Mouse (Mus musculus) hindbrain, embryonic 14.5 days (tissue): Measurements from ENCODE around the gene Jade1. TPM values are rescaled to one million over a fixed set of nuclear protein-coding genes. Genes with fewer than 3 reads are reported as not detected.

ENCODE experiments used
- ATAC-seq: fragments of 200-750 bp; cut with Nextera tagmentation; 2 replicates; pipeline ENCODE4 v1.8.0; 2017; ENCODE audit warnings: moderate number of reproducible peaks, mild to moderate bottlenecking, moderate TSS enrichment, moderate library complexity; ENCODE audit not compliant: low FRiP score
- DNase-seq: peaks from one replicate; pipeline ENCODE4 v3.0.0-alpha.2; 2015; ENCODE audit warnings: low spot score
- H3K27ac ChIP-seq: fragments of 300-500 bp; sonication (generic); 2 replicates; pipeline ENCODE4 v1.5.1; 2014; ENCODE audit warnings: mild to moderate bottlenecking, moderate library complexity
- H3K27me3 ChIP-seq: fragments of 300-500 bp; sonication (generic); 2 replicates; pipeline ENCODE4 v1.6.1; 2014; ENCODE audit warnings: mild to moderate bottlenecking, low read length, mixed read lengths; ENCODE audit not compliant: control insufficient read depth, insufficient read depth
- H3K36me3 ChIP-seq: fragments of 300-500 bp; sonication (generic); replicated peaks from 2 replicates; pipeline ENCODE4 v1.6.1; 2014; ENCODE audit not compliant: control insufficient read depth, insufficient read depth
- H3K4me1 ChIP-seq: fragments of 300-500 bp; sonication (generic); replicated peaks from 2 replicates; pipeline ENCODE4 v1.6.1; 2014; ENCODE audit warnings: antibody characterized with exemption, low read length, mixed read lengths; ENCODE audit not compliant: control insufficient read depth, insufficient read depth
- H3K4me2 ChIP-seq: fragments of 300-500 bp; sonication (generic); replicated peaks from 2 replicates; pipeline ENCODE4 v1.6.1; 2014; ENCODE audit warnings: mild to moderate bottlenecking, moderate library complexity
- H3K4me3 ChIP-seq: fragments of 300-500 bp; sonication (generic); replicated peaks from 2 replicates; pipeline ENCODE4 v1.5.1; 2014; ENCODE audit warnings: mild to moderate bottlenecking, low read length
- H3K9ac ChIP-seq: fragments of 300-500 bp; sonication (generic); 2 replicates; pipeline ENCODE4 v1.6.1; 2014
- H3K9me3 ChIP-seq: fragments of 300-500 bp; sonication (generic); 2 replicates; pipeline ENCODE4 v1.6.1; 2016; ENCODE audit warnings: low read length; ENCODE audit not compliant: control insufficient read depth
- WGBS: fragments of 180-500 bp; shearing (Covaris S2); extraction: QIAGEN DNeasy Blood & Tissue Kit; methylation state at CpG from one replicate; pipeline ENCODE4 v1.1.7; 2014; 5-methylcytosine and 5-hydroxymethylcytosine counted together
- polyA plus RNA-seq: library from polyadenylated mRNA; unstranded; fragments of >200 nt; fragmentation: Nextera tagmentation; extraction: Ambion mirVana; gene quantifications from 2 replicates; pipeline ENCODE4 v1.2.1, GENCODE M21; 2014

The Jade1 gene
- polyA plus RNA-seq, 1 experiment from 2014 or later, result 13.3 TPM

GRCm38 (mm10) chr3:41565955-41566354, 10.4 kb downstream of the Jade1 start:
- Histone ChIP-seq H3K27me3 (no peaks in the 10 kb centered on the region), H3K4me2 (peak overlapping the region; percentile 95), H3K36me3 (no peaks in the 10 kb centered on the region), H3K4me1 (peaks cover 12% of the 10 kb centered on the region), H3K4me3 (peak overlapping the region; percentile 86), H3K9me3 (no peaks in the 10 kb centered on the region), H3K9ac (peak overlapping the region; percentile 85), H3K27ac (peak overlapping the region; percentile 93)
- DNase-seq, result peak; percentile 88
- ATAC-seq, result peak; percentile 78
- under 1% methylated on average over 26 of the region's 26 CpGs for WGBS

- no peak overlapping the region for H3K4me3 ChIP-seq
- no peak overlapping the region for H3K9ac ChIP-seq
- DNase-seq (no peak), ATAC-seq (no peak)
- no peaks in the 10 kb centered on the region for H3K27me3 ChIP-seq
- H3K4me2 ChIP-seq, result no peak overlapping the region
- 80% methylated on average over 5 of the region's 5 CpGs for WGBS
- no peaks in the 10 kb centered on the region for H3K9me3 ChIP-seq
- H3K36me3 ChIP-seq, result no peaks in the 10 kb centered on the region
- no peak overlapping the region for H3K27ac ChIP-seq
- H3K4me1 ChIP-seq, result peaks cover 6% of the 10 kb centered on the region
These were observed 14.4 kb downstream of the Jade1 start for GRCm38 (mm10) chr3:41569943-41570342.

- H3K27me3 ChIP-seq, result no peaks in the 10 kb centered on the region
- ATAC-seq, result no peak
- H3K27ac ChIP-seq, result no peak overlapping the region
- no peaks in the 10 kb centered on the region for H3K9me3 ChIP-seq
- H3K36me3 ChIP-seq, result no peaks in the 10 kb centered on the region
- no peak for DNase-seq
- no peak overlapping the region for H3K4me2 ChIP-seq
- H3K4me1 ChIP-seq, result no peaks in the 10 kb centered on the region
- WGBS, result 79% methylated on average over 4 of the region's 4 CpGs
- H3K4me3 ChIP-seq, result no peak overlapping the region
- no peak overlapping the region for H3K9ac ChIP-seq
These were observed 16.6 kb downstream of the Jade1 start for GRCm38 (mm10) chr3:41572131-41572530.

GRCm38 (mm10) chr3:41572968-41573367, 17.4 kb downstream of the Jade1 start:
- ATAC-seq (no peak), DNase-seq (no peak)
- H3K27me3 ChIP-seq, result no peaks in the 10 kb centered on the region
- no peak overlapping the region for H3K27ac ChIP-seq
- no peaks in the 10 kb centered on the region for H3K4me1 ChIP-seq
- no peaks in the 10 kb centered on the region for H3K36me3 ChIP-seq
- 92% methylated on average over 11 of the region's 11 CpGs for WGBS
- no peak overlapping the region for H3K4me3 ChIP-seq
- no peak overlapping the region for H3K9ac ChIP-seq
- H3K4me2 ChIP-seq, result no peak overlapping the region
- no peaks in the 10 kb centered on the region for H3K9me3 ChIP-seq

GRCm38 (mm10) chr3:41574208-41574607, 18.7 kb downstream of the Jade1 start:
- no peak overlapping the region for H3K27ac ChIP-seq
- DNase-seq, result no peak
- WGBS, result 82% methylated on average over 8 of the region's 8 CpGs
- ATAC-seq, result no peak
- H3K4me1 ChIP-seq, result no peaks in the 10 kb centered on the region
- H3K4me3 ChIP-seq, result no peak overlapping the region
- no peaks in the 10 kb centered on the region for H3K9me3 ChIP-seq
- H3K36me3 ChIP-seq, result no peaks in the 10 kb centered on the region
- H3K9ac ChIP-seq, result no peak overlapping the region
- no peaks in the 10 kb centered on the region for H3K27me3 ChIP-seq
- H3K4me2 ChIP-seq, result no peak overlapping the region

- no peaks in the 10 kb centered on the region for H3K36me3 ChIP-seq
- WGBS, result 79% methylated on average over 7 of the region's 7 CpGs
- H3K4me2 ChIP-seq, result no peak overlapping the region
- no peaks in the 10 kb centered on the region for H3K9me3 ChIP-seq
- H3K9ac ChIP-seq, result no peak overlapping the region
- ATAC-seq (no peak), DNase-seq (no peak)
- H3K27me3 ChIP-seq, result no peaks in the 10 kb centered on the region
- H3K4me3 ChIP-seq, result no peak overlapping the region
- no peak overlapping the region for H3K27ac ChIP-seq
- no peaks in the 10 kb centered on the region for H3K4me1 ChIP-seq
These were observed 19.3 kb downstream of the Jade1 start for GRCm38 (mm10) chr3:41574720-41575435.

- no peak overlapping the region for H3K9ac ChIP-seq
- no peak overlapping the region for H3K4me2 ChIP-seq
- H3K4me1 ChIP-seq, result peaks cover 9% of the 10 kb centered on the region
- H3K27me3 ChIP-seq, result no peaks in the 10 kb centered on the region
- 82% methylated on average over 5 of the region's 5 CpGs for WGBS
- no peak overlapping the region for H3K27ac ChIP-seq
- DNase-seq (no peak), ATAC-seq (no peak)
- no peaks in the 10 kb centered on the region for H3K9me3 ChIP-seq
- no peaks in the 10 kb centered on the region for H3K36me3 ChIP-seq
- no peak overlapping the region for H3K4me3 ChIP-seq
These were observed 20.4 kb downstream of the Jade1 start for GRCm38 (mm10) chr3:41575971-41576370.

GRCm38 (mm10) chr3:41577240-41577639, 21.7 kb downstream of the Jade1 start:
- Histone ChIP-seq H3K4me2 (no peak overlapping the region), H3K36me3 (no peaks in the 10 kb centered on the region), H3K9me3 (no peaks in the 10 kb centered on the region), H3K27ac (no peak overlapping the region), H3K27me3 (no peaks in the 10 kb centered on the region), H3K9ac (no peak overlapping the region), H3K4me1 (peaks cover 20% of the 10 kb centered on the region), H3K4me3 (no peak overlapping the region)
- ATAC-seq (no peak), DNase-seq (no peak)
- WGBS, result 69% methylated on average over 2 of the region's 2 CpGs

- Histone ChIP-seq H3K27ac (no peak overlapping the region), H3K4me3 (no peak overlapping the region), H3K9me3 (no peaks in the 10 kb centered on the region), H3K36me3 (no peaks in the 10 kb centered on the region), H3K4me2 (no peak overlapping the region), H3K9ac (no peak overlapping the region), H3K4me1 (peaks cover 20% of the 10 kb centered on the region), H3K27me3 (no peaks in the 10 kb centered on the region)
- DNase-seq, result no peak
- no peak for ATAC-seq
- 23% methylated on average over 4 of the region's 4 CpGs for WGBS
These were observed 24.3 kb downstream of the Jade1 start for GRCm38 (mm10) chr3:41579873-41580272.
